In the genomic region with DNA sequence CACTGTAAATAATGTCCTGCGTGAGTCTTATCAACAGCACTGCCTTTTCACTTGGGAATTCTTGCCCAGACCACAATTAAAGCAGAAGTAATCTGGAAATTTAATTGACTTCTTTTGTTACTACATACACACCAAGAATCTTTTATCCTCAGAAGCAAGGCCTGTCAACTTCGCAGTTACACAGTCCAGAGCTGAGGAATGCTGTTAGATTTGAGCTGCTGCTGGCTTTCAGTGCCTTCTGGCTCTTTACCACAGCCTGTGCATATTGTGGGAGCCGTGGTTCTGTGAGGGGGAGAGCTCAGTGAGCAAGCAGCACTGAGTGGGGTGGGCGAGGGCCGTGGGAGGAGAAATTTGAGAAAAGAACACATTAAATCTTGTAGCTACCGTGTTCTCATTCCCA, we compare ENCODE assay signal across 8 mouse cellular contexts. TPM values are rescaled to one million over a fixed set of nuclear protein-coding genes. Genes with fewer than 3 reads are reported as not detected.
DNase-seq lines count a peak whose midpoint lies in the region; ATAC-seq and TF ChIP-seq lines count a peak whose summit lies in the region.

No protein-coding gene starts in this region.

- H3K4me3 ChIP-seq in lung, postnatal 0 days (ENCODE audit: low read depth, low read length): no peak overlapping the region
- H3K4me3 ChIP-seq in small intestine, adult 2 months (ENCODE audit: low read depth, low read length): peak overlapping the region; percentile 23; the same call in 1 of the 2 replicates

- H3K27ac ChIP-seq in lung, postnatal 0 days (ENCODE audit: low read length): peak overlapping the region; percentile 68
- H3K27ac ChIP-seq in small intestine, adult 2 months (ENCODE audit: insufficient read depth, low read depth, low read length): peak overlapping the region; percentile 88

- TF ChIP-seq EP300 in lung, postnatal 0 days (IDR thresholded peaks at IDR 0.05): no peak

- no peaks in the 10 kb centered on the region for H3K27me3 ChIP-seq in lung, postnatal 0 days (replicated peaks; ENCODE audit: insufficient read depth, low read length)
- H3K27me3 ChIP-seq in small intestine, adult 2 months (ENCODE audit: control insufficient read depth, insufficient read depth, low read length): no peaks in the 10 kb centered on the region

- H3K4me1 ChIP-seq in lung, postnatal 0 days (ENCODE audit: insufficient read depth, low read depth, low read length): peaks cover 16% of the 10 kb centered on the region; the same call in 1 of the 2 replicates
- H3K4me1 ChIP-seq in small intestine, adult 2 months (ENCODE audit: control insufficient read depth, insufficient read depth, insufficient read length, low read length): peaks cover 15% of the 10 kb centered on the region

- no peak for TF ChIP-seq POLR2A in small intestine, adult 2 months (IDR thresholded peaks at IDR 0.05; ENCODE audit: low read depth, low read length)

- peak; percentile 29 for DNase-seq in lung, postnatal 0 days (ENCODE audit: low spot score)
- DNase-seq in lung, postnatal 14 days: no peak
- DNase-seq in frontal cortex, postnatal 25 days (ENCODE audit: low spot score in 2 of 2): peak; percentile 46 to 68
- DNase-seq in layer of hippocampus, postnatal 36 days: peak; percentile 76 to 79
- DNase-seq in adrenal gland, adult 2 months: no peak
- no peak for DNase-seq in thymus, postnatal 14 days
- no peak for DNase-seq in lung, postnatal 4 days

- H3K4me2 ChIP-seq in lung, postnatal 0 days (replicated peaks; ENCODE audit: low read depth, low read length): no peak overlapping the region

- ATAC-seq in lung, postnatal 0 days: no peak

- H3K36me3 ChIP-seq in lung, postnatal 0 days (ENCODE audit: insufficient read depth, low read length): no peaks in the 10 kb centered on the region
- peaks cover 4% of the 10 kb centered on the region for H3K36me3 ChIP-seq in small intestine, adult 2 months (ENCODE audit: control insufficient read depth, insufficient read depth, low read length)

- 46% methylated on average over 6 of the region's 6 CpGs for WGBS in lung, postnatal 0 days
- WGBS in small intestine, adult 2 months: 28% methylated on average over 6 of the region's 6 CpGs

- no peak overlapping the region for H3K9ac ChIP-seq in lung, postnatal 0 days (replicated peaks; ENCODE audit: low read depth)

- no peak for TF ChIP-seq CTCF in lung, postnatal 0 days (IDR thresholded peaks at IDR 0.05)
- no peak for TF ChIP-seq CTCF in small intestine, adult 2 months (IDR thresholded peaks at IDR 0.05; ENCODE audit: extremely low read depth, insufficient read length, insufficient replicate concordance, low read depth, low read length)

- no peaks in the 10 kb centered on the region for H3K9me3 ChIP-seq in lung, postnatal 0 days (ENCODE audit: low read length)

RNA-seq across cellular contexts. Expression of a gene that starts 4.4 kb away (rescaled TPM):
- polyA plus RNA-seq in lung, postnatal 0 days (2015; fragmentation: Nextera tagmentation; extraction: Ambion mirVana): 465 and 473 TPM in 2 replicates
- total RNA-seq in layer of hippocampus, postnatal 36 days (2021): 100 to 1,000 TPM; 394 to 402 TPM
- 110 and 323 TPM in 2 replicates for polyA plus RNA-seq in small intestine, adult 2 months (2012; rRNA removed)
- total RNA-seq in adrenal gland, adult 2 months (2021): 100 to 1,000 TPM; 180 to 191 TPM
- polyA plus RNA-seq in adrenal gland, adult 2 months (2012; rRNA removed): 108 and 124 TPM in 2 replicates

RNA-seq across cellular contexts. Expression of a gene that starts 38.0 kb away (rescaled TPM):
- polyA plus RNA-seq in lung, postnatal 0 days (2015; fragmentation: Nextera tagmentation; extraction: Ambion mirVana): 0.18 and 0.30 TPM in 2 replicates
- not detected for total RNA-seq in layer of hippocampus, postnatal 36 days (2021)
- polyA plus RNA-seq in small intestine, adult 2 months (2012; rRNA removed): 1.8 and 3.1 TPM in 2 replicates
- not detected for total RNA-seq in adrenal gland, adult 2 months (2021)
- polyA plus RNA-seq in adrenal gland, adult 2 months (2012; rRNA removed): 0.43 TPM in 1 of 2 replicates, not detected in the other

RNA-seq across cellular contexts. Expression of a gene that starts 44.2 kb away (rescaled TPM):
- 213 and 214 TPM in 2 replicates for polyA plus RNA-seq in lung, postnatal 0 days (2015; fragmentation: Nextera tagmentation; extraction: Ambion mirVana)
- total RNA-seq in layer of hippocampus, postnatal 36 days (2021): 100 to 1,000 TPM; 148 to 159 TPM
- 81.6 and 160 TPM in 2 replicates for polyA plus RNA-seq in small intestine, adult 2 months (2012; rRNA removed)
- 100 to 1,000 TPM; 144 to 177 TPM for total RNA-seq in adrenal gland, adult 2 months (2021)
- 180 and 188 TPM in 2 replicates for polyA plus RNA-seq in adrenal gland, adult 2 months (2012; rRNA removed)

RNA-seq across cellular contexts. Expression of a gene that starts 44.4 kb away (rescaled TPM):
- 88.7 and 91.4 TPM in 2 replicates for polyA plus RNA-seq in lung, postnatal 0 days (2015; fragmentation: Nextera tagmentation; extraction: Ambion mirVana)
- total RNA-seq in layer of hippocampus, postnatal 36 days (2021): 100 to 1,000 TPM; 168 to 188 TPM
- 36.9 and 62.6 TPM in 2 replicates for polyA plus RNA-seq in small intestine, adult 2 months (2012; rRNA removed)
- total RNA-seq in adrenal gland, adult 2 months (2021): 10 to 100 TPM; 61.1 to 85.1 TPM
- 92.9 and 106 TPM in 2 replicates for polyA plus RNA-seq in adrenal gland, adult 2 months (2012; rRNA removed)

RNA-seq across cellular contexts. Expression of a gene that starts 45.9 kb away (rescaled TPM):
- not detected in 2 replicates for polyA plus RNA-seq in lung, postnatal 0 days (2015; fragmentation: Nextera tagmentation; extraction: Ambion mirVana)
- total RNA-seq in layer of hippocampus, postnatal 36 days (2021): not detected
- polyA plus RNA-seq in small intestine, adult 2 months (2012; rRNA removed): not detected in 2 replicates
- not detected for total RNA-seq in adrenal gland, adult 2 months (2021)
- polyA plus RNA-seq in adrenal gland, adult 2 months (2012; rRNA removed): not detected in 2 replicates

Comparison
In these comparisons a context has a peak if more than half of its experiments do, and no peak if none do; other contexts are left out.
1. DNase-seq: peak in lung, postnatal 0 days (single experiment), frontal cortex, postnatal 25 days (2 of 2) and layer of hippocampus, postnatal 36 days (2 of 2); none in lung, postnatal 14 days (single experiment), adrenal gland, adult 2 months (single experiment), thymus, postnatal 14 days (single experiment) and lung, postnatal 4 days (0 of 2).